Mouse (Mus musculus) large intestine, adult 2 months (tissue): ENCODE measurements around the gene Brwd3. TPM values are rescaled to one million over a fixed set of nuclear protein-coding genes. Genes with fewer than 3 reads are reported as not detected.

Experiments
- DNase-seq: peaks from one replicate; pipeline ENCODE4 v3.0.0-alpha.2; 2012; ENCODE audit warnings: low read depth, low spot score
- WGBS: fragments of 180-500 bp; shearing (Covaris S2); methylation state at CpG from one replicate; pipeline ENCODE4 v1.1.7; 2018; 5-methylcytosine and 5-hydroxymethylcytosine counted together
- polyA plus RNA-seq: library from polyadenylated mRNA; depleted of rRNA; stranded (reverse); fragments of >200 nt; gene quantifications from 2 replicates; pipeline ENCODE4 v1.2.3, GENCODE M21; 2012; rRNA removed

Brwd3 gene
- 0.60 and 1.3 TPM in 2 replicates for polyA plus RNA-seq

- peak; percentile 65 for DNase-seq
Observed at GRCm38 (mm10) chrX:108834090-108834774, at the start of gene Brwd3. Gene Brwd3, minus strand, starts transcription at chrX:108834372.

GRCm38 (mm10) chrX:108862632-108863031, 28.5 kb upstream of the Brwd3 start:
- WGBS: 81% methylated on average over 4 of the region's 4 CpGs
- DNase-seq: no peak

More at GRCm38 (mm10) chrX:108834090-108834774, at the start of gene Brwd3:
- WGBS: 12% methylated on average over 37 of the region's 39 CpGs

GRCm38 (mm10) chrX:108842705-108843104, 8.5 kb upstream of the Brwd3 start:
- WGBS: 89% methylated on average over 2 of the region's 2 CpGs
- no peak for DNase-seq

GRCm38 (mm10) chrX:108836416-108836815, 2.2 kb upstream of the Brwd3 start:
- 84% methylated on average over 2 of the region's 2 CpGs for WGBS
- no peak for DNase-seq

GRCm38 (mm10) chrX:108835233-108835632, 1.1 kb upstream of the Brwd3 start:
- DNase-seq: no peak
- 44% methylated on average over 5 of the region's 5 CpGs for WGBS

- 18% methylated on average over 21 of the region's 21 CpGs for WGBS
- peak; percentile 2 for DNase-seq
Observed at GRCm38 (mm10) chrX:108833381-108834020, 671 bp downstream of the Brwd3 start.

DNA sequence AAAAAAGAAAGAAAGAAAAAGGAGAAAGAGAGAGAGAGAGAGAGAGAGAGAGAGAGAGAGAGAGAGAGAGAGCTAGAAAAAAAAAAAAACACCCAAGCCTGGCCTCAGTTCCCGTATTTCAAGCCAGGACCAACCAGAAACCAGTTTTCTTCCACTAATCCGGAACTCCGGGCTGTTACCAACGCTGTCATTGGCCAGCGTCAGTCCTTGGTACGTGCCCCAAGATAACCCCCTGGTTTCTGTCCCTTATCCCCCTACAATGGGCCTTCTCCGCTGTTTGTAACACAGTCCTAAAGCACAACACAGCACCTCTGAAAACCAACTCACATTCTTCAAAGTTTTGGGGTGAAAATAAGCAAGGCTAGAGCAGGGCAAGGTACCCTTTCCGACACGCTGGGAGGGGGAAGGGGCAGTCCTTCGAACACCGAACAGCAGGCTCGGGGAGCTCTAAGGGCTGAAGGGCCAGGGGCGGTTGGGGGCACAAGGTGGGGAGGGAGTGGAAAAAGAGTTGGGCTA, 1.4 kb downstream of the Brwd3 start:
- peak; percentile 71 for DNase-seq
- WGBS: 18% methylated on average over 13 of the region's 13 CpGs

GRCm38 (mm10) chrX:108831231-108831630, 2.9 kb downstream of the Brwd3 start:
- DNase-seq: no peak

- no peak for DNase-seq
- WGBS: 64% methylated on average over 2 of the region's 2 CpGs
Observed at GRCm38 (mm10) chrX:108828111-108828510, 6.1 kb downstream of the Brwd3 start.

DNA sequence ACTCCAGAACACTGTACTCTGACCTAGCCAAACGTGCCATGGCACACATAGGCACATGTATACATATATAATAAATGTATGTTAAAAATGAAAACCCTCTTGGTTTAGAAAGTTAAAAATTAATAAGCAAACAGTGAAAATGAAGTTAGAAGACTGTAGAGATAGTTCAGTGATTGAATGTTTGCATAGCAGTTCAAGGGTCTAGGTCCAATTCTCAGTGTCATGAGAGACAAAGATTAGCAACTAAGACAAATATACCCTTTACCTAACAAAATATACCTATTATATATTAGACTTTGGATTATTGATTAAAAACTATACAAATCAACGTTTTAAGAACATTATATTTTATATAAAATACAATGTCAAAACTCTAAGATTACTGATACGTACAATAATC, 36.9 kb downstream of the Brwd3 start:
- no peak for DNase-seq
- WGBS: 56% methylated on average over 3 of the region's 3 CpGs

- DNase-seq: no peak
- 88% methylated on average over 4 of the region's 4 CpGs for WGBS
Observed at GRCm38 (mm10) chrX:108783724-108784123, 50.4 kb downstream of the Brwd3 start.

GRCm38 (mm10) chrX:108731755-108732154, 102.4 kb downstream of the Brwd3 start:
- no peak for DNase-seq

- no peak for DNase-seq
- 86% methylated on average over 1 of the region's 1 CpGs for WGBS
Observed at GRCm38 (mm10) chrX:108729564-108729963, 104.6 kb downstream of the Brwd3 start.

DNA sequence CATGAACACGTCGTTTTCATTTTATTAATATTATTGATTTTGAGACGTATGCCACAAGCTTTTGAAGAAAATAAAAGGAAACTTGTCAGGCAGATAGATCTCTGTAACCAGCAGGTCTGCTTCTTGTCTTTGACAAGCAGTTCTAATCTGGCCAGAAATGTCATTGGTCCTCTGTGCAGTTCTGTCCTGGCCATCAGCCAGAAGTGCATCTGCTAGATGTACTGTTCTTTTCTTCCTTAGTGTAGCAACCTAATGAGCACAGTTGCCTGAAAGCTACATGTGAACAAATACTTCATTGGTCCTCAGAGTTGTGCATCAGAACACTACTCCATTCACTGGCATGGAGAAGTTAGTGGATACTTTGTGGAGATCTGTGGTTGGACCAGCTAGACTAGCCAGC, 105.1 kb downstream of the Brwd3 start:
- DNase-seq: no peak
- 64% methylated on average over 3 of the region's 3 CpGs for WGBS

DNA sequence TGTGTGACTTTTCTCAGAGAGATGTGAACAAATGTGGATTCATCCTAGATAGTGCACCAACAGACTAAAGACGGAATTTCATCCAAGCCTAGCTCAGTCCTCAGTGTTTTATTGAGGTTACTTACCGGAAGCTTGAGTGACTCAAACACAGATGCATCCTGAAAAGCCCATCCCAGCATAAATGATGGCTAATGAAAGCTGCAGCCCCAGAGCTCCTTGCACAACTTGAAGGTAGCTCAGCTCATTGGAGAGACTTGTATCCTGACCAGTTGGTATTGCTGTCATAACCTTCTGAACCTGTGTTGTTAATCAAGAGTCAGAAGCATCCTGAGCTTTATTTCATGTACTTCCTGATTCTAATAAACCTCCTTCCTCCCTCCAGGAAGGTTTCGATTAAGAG, 105.8 kb downstream of the Brwd3 start:
- DNase-seq: no peak
- WGBS: 56% methylated on average over 3 of the region's 3 CpGs

DNA sequence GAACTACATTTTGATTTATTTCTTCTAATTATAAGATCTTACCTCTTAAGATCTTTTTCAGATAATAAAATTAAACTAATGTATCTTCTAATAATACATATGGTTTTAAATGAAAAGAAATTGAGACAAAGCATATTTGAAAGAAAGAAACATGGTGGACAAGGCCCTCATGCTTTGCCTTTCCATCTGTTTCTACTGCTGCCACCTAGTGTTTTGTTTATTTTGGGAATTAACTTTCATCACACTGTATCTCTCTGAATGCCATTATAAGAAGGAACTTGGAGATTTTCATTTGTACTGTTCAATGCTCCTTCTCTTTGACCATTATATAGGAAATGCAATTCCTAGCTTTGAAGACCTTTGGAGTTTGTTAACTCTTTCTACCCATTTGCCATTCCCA, 109.9 kb downstream of the Brwd3 start:
- DNase-seq: no peak

- 32% methylated on average over 1 of the region's 1 CpGs for WGBS
- peak; percentile 13 for DNase-seq
Observed at GRCm38 (mm10) chrX:108722447-108722846, 111.7 kb downstream of the Brwd3 start.

DNA sequence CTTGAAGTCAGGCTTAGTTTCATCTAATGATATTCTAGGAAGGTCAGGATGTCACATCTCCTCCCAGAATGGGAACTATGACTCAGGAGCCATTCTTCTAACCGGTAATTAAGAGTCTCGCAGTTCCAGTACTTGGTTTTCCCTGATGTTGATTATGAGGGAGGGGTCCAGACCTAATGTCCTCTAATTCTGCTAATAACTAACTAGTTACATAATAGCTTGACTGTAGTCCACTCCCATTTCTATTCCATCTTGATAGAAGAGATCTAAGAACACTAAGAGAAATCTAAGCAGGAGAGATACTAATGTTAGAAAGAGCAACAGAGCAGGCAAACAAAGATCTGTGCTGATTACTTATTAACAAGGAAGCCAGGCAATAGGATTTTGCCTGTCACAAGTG, 129.9 kb downstream of the Brwd3 start:
- no peak for DNase-seq
- 62% methylated on average over 2 of the region's 2 CpGs for WGBS
